Mouse (Mus musculus): Measurements from ENCODE around the gene B3gnt8. TPM values are rescaled to one million over a fixed set of nuclear protein-coding genes. Genes with fewer than 3 reads are reported as not detected.

B3gnt8 gene
- total RNA-seq, 2 experiments from 2014 or later: 4.0 TPM

DNA sequence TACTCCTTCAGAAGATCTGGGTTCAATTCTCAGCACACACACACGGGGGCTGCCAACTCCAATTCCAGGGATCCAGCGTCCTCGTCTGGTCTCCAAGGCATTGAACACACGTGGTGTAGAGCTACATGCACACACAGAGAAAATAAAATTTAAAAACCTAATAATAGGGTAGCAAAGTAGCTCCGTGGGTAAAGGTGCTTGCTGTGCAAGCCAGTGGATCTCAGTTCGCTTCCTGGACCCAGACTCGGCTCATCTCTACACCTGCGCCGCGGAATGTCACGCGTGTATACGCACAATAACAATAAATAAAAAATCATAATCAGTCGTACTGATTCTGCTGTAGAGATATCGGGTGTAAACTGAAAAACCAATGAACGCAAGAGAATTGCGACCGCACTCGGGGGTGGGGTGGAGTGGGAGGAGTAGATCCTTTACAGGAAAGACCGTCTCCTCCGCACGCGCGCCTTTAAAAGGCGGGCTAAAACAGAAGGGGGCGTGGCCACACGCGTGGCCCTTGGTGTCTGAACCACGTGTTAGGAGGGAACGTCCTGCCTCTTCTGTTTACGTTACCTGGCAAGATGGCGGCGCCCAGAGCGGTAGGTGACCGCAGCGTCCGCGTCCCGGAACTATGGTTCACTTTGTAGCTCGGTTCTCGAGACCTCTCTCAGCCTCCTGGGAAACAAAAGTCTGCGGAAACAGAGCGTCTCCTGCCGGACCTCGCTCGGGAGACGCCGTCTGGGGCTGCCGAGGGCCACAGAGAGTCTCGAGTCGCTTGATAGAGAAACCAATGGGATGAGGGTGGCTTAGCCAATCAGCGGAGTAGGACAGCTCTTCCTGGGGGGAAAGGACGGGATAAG is 7.4 kb upstream of the B3gnt8 start, which contains the start of gene Dmac2:
Gene Dmac2, plus strand, starts transcription at position 550 of the 857 bp plus-strand sequence.
- peak; percentile 96 for DNase-seq

DNA sequence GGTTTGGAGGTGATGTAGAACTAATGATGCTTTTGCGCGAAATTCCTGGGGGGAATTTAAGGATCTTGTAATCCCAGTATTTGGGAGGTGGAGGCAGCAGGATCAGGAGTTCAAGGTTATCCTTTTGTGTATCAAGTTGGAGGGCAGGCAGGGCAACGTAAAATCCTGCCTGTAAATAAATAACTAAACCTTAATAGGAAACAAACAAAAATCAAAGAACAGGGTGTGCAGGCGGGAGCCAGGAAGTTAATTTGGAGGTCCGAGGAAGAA is 6.8 kb upstream of the B3gnt8 start:
- DNase-seq: no peak

DNA sequence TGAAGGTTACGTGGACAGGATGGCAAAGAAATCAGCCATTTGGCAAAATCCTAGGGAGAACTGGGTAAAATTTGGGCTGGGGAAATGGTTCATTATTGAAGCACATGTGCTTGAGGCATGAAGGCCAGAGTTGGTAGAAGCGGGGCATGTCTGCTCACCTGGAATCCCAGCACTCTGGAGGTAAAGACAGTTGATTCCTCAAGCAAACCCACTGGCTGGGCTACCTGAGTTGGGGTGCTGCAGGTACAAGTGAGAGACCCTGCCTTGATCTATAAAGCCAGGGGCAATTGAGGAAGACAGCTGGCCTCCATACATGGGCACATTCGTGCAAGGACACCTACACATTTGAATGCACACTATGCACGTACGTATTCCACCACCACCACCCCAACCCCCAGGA is 6.4 kb upstream of the B3gnt8 start:
- DNase-seq: no peak

DNA sequence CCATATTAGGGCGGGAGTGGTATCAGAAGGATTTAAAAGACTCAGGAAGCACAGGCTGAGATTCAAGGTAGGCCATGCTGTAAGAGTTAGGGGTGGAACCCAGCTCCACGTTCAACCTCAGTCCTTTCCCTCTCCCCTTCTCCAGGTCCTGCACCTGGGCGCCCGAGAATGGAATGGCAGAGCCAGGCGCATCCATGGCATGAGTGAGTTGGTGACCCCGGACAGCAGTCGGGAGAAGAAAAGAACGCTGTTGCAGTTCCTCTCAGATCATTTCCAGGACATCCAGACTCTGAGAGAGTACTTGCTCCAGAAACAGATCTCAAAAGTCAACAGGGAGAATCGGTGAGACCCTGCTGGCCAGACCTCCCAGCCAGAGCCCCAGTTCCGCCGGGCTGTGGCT is 5.7 kb upstream of the B3gnt8 start:
- no peak for DNase-seq

DNA sequence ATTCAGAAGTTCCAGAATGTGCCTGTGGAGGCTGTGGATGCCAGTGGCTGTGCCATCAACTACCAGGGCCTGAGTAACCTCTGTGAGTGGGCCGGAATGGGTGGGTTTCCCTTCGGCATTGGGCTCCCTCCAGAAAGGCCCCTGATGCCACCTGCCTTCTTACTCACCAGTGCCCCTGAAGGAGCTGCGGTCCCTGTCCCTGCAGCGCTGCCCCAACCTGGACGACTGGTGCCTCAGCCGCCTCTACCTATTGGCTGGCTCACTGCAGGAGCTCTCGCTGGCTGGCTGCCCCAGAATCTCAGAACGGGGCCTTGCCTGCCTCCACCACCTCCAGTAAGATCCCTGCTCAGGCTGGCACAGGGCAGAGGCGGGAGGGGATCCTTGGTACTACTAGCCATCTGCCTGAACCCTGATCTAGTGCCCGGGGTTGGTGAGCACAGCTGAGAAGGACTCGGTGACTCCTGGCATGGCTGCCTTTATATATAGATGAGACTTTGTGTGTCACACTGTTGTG is 2.5 kb upstream of the B3gnt8 start:
- DNase-seq: no peak

DNA sequence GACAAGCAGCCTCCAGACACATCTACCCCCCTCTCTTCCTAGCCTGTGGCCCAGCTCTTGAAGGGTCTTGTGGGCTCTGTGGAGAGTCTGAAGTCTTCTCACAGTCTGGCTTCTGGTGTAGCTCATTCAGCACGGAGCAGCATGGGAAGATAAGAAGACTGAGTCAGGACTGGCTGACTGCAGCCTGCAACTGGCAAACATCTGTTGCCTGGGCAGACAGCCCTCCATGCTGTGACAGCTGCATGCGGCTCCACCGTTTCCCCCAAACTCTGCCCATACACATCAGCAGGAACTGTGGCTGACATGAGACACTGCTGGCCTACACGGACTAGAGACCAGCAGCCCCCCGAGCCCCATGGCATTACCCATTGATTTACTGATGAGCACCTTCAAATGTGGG is 1.6 kb upstream of the B3gnt8 start:
- DNase-seq: no peak

DNA sequence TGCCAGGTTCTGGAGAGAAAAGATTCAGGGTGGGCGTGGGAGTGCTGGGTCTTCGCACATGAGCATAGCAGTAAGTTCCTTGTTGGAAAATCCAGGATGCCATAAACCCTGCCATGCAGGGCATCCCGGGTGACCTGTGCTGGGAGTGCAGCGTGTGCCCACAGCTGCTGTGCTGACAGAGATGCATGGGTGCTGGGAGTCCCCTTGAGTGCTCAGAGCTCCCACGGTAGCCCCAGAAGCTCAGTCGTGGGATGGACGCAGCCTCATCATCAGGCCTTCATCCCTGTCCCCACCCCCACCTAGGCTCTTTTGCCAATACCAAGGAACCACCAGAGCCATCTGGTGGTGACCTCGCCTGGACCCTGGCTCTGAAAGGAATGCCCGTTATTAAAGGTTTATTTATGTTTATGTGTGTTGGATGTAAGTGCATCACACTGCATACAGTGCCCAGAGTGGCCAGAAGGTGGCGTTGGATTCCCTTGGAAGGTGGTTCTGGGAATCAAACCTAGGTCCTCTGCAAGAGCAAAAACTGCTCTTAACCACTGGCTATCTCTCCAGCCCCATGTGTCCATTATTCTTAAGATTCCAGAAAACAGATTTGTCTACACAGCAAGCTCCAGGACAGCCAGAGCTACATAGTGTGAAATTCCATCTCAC is 732 bp upstream of the B3gnt8 start:
- peak; percentile 53 for DNase-seq

DNA sequence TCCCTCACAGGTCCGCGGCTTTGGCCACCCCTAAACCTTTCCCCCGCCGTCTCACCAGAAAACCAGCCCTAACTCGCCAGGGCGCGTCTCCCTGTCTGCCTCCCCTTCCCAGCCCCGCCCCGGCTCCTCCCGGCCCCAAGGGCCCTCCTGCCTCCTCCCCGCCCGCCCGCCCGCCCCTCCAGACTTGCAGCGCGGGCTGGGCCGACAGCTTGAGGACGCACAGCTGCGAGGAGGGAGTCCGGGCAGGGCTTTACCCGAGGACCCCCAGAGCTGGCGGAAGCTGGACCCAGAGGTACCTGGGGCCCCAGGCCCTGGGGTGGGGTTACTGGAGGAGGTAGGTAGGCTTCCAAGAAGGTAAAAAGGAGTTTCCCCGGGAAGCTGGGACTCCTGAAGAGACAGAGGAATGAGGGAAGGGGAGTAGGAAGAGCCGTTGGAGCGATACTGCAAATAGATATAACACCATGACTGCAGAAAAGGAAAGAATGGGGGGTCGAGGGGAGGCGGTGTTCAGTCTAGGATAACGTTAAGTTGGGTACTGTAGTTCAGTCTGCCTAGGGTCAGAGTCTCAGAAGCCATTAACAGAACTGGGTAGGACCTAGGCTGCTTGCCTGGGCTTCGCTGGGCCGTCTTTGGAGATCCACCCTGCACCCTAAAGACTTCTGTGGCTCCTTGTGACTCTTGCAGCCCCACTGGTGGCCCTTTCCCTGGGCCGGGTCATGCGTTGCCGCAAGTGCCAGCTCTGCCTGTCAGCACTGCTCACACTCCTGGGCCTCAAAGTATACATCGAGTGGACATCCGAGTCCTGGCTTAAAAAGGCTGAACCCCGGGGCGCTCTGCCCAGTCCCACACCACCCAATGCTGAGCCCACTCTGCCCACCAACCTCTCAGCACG is 1.2 kb downstream of the B3gnt8 start:
- peak; percentile 85 for DNase-seq

DNA sequence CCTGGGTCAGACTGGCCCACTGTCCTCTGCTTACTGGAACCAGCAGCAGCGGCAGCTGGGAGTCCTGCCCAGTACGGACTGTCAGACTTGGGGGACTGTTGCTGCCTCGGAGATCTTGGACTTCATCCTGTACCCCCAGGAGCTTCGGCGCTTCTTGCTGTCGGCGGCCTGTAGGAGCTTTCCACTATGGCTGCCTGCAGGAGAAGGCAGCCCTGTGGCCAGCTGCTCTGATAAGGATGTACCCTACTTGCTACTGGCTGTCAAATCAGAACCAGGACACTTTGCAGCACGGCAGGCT is 1.8 kb downstream of the B3gnt8 start:
- no peak for DNase-seq

DNA sequence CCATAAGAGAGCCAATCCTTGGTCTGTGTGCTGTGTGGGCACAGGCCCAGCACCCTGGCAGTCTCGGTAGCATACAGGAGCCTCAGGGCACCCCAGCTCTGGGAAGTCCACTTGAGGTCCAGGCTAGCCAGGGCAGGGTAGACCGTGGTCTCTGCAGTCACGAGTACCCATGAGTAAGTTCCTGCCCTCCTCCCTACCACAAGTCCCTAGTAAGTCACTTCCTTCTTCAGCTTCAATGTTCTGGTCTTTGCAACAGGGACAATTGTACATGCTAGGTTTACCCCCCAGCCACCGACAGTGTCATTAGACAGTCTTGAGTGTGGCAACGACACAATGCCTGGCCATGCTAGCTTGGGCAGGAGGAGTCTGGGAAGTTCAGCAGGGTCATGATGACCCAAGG is 6.2 kb downstream of the B3gnt8 start:
- DNase-seq: no peak

DNA sequence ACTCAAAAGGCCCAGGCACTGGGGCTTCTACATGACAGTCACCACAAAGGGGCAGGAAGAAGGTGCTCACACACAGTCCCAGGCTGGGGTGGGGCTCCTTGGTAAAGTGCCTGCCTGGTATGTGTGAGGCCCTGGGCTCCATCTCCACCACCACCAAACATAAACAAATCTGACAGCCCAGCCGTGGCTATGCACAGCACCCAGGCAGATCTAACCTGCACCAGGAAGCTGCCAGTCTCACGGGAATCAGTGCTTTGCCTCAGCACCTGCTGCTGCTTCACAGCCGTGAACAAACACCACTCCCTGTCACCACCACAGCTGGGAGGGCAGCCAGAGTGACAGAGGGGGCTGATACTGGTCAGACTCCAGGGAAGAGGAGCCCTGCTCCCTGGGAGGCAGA is 9.9 kb downstream of the B3gnt8 start:
- DNase-seq: no peak

DNA sequence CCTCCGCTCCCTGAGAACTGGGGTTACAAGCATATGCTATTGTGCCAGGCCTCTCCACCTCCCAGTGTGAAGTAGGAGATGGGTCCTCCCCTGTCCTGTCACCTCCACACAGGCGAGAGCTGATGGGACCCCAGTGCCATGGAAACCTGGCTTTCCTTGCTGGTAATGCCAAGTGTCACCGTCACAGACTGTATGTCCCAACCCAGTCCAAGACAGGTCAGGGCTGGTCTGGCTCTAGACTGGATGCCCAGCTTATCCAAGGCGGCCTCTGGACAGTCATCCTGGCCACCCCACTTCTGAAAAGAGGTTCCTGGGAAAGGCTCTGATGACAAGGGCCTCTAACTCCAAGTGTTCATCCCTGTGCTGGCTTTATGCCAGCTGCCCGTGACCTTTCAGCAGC is 10.6 kb downstream of the B3gnt8 start:
- DNase-seq: no peak

DNA sequence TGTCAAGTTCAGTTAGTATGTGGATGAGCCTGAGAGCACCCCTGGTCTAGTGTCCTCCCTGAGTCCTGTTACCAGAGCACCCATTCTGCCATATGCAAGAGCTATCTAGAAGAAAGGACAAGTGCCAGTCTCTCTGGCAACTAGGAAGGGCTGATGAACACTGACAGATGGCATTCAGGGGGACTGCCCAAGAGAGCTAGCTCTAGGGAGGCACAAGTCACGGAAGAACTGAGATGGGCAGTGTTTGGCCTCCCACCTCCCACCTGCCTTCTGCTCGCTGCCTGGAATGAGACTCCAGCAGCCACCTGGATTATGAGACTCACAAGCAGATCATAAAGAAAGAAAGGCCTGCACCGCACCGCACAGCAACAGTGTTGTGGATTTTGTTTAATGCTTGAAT is 13.3 kb downstream of the B3gnt8 start:
- no peak for DNase-seq

DNA sequence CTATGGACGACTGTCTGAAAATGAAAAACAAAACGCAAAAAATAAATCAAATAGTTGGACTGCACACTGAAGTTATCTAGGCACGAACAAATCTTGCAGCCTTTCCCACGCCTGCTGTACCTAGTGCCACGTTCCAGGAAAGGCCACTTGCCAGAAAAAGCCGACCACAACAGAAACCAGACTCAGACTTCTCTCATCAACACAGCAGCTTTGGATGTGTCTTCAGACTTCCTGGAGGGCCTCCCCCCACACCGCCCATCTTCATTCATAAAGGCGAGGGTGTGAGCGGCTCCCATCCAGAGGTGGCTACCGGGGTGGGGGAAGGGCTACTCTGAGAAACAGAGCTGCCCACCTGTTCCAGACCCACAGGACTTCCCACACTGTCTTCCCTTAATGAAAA is 17.7 kb downstream of the B3gnt8 start:
- DNase-seq: no peak

DNA sequence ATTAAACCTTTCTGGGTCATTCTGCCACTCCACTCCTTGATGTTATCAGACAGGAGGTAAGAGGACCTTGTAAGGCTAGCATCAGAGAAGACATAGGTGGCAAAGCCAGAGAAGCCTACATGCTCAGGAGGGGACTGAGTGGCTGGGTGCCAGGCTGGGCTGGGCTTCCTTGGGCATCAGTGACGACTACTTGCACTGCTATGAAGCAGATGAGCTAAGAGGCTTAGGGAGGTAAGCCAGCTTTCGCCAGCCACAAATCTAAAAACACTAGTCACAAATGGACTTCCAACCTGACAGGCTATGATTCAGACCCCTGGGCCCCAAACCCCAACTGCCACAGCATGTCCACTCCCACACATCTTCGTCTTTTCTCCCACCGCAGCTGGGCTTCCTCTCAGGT is 18.2 kb downstream of the B3gnt8 start:
- no peak for DNase-seq

DNA sequence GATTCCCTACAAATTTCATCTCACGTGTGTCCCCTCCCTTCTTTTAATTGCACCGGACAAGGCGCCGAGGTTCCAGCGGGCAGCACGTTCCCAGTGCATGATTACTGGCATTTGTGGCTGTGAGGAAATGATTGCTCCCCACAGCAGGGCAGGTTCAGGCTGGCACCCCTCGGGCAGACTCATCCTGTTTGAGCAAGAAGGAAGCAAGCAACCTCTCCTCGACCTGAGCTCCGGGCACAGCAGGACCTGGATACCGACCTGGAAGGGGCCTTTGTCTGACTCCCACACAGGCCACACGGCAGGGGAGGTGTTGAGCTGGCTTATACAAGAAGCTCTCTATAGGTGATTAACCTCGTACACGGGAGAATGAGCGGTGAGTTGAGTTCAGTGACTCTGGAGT is 18.6 kb downstream of the B3gnt8 start:
- no peak for DNase-seq

DNA sequence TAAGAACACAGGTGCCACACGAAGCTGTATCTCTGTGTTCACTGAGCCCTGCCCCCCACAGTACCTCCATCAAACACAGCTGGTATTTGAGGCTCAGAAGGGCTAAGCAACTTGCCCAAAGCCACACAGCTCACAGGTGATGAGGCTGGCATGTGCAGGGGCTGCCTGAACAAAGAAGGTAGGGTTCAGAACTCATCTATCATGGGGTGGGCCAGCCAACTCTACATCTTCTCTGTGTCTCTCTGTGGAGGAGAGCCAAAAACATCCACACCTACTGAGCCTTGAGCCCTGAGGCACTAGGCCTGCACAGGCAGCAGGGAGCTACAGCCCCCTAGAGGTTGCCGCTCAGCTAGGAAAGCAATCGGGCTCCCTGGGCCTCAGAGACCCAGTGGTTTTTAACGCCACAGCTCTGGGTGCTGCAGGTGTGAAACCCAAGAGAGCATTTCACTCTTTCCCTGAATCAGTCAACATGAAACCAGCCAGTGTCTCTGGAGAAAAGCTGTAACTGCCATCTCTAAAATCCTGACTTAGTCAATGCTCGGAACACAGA is 21.2 kb downstream of the B3gnt8 start:
- DNase-seq: no peak

DNA sequence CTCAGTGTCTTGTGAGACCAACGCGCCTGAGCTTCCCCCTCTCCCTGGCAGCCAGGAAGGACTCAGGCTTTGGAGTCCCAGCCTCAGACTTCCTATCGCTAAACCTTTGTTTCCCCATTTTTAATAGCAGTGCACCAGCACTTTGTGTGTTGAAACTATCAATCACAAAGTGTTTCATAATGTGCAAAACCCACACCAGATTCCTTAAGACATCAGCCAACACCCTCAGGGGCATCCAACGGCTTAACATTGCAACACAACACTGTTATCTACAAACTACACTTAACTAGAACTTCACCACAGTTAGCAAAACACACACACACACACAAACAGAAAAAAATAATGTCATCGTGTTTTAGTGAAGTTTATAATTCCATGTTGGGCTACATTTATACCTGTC is 23.4 kb downstream of the B3gnt8 start:
- DNase-seq: no peak

DNA sequence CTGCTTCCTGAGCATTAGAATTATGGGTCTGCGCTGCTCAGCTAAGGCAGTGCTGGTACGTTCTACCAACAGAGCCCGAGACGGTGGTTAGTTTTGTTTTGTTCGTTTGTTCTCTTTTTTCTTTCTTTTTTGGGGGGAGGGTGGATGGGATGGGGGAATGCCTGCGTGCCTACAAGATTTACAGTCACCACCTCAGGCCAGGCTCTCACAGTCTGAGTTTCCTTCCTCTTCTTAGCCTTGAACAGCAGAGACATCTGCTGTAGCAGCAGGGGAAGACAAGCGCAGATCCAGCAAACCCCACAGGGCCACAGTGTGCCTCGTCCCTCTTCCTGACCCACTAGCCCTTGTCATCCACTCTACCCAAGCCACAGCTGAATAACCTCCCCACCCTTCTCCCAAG is 24.8 kb downstream of the B3gnt8 start:
- no peak for DNase-seq

DNA sequence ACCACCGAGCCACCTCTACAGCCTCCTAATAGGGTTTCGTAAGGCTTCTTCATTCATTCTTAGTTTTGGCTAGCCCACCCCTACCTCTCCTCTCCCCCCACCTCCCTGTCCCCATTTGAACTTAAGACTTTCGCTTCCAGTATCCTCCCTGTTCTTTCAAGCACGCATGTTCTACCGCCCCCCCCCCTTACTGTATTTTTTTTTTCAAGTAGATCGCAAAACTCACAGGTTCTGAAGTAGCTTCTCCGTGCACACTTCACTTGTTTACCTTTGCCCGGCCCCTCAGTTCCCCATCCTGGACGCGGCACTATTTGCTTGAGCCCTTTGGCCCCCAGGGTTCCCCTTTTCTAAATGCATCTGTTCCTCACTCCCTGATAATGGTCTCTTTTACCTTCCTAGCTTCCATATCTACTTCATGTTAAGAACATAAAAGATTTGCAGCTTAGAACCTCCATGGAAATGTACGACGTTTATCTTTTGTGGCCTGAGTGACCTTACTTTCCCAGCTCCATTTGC is 25.8 kb downstream of the B3gnt8 start:
- DNase-seq: no peak

DNA sequence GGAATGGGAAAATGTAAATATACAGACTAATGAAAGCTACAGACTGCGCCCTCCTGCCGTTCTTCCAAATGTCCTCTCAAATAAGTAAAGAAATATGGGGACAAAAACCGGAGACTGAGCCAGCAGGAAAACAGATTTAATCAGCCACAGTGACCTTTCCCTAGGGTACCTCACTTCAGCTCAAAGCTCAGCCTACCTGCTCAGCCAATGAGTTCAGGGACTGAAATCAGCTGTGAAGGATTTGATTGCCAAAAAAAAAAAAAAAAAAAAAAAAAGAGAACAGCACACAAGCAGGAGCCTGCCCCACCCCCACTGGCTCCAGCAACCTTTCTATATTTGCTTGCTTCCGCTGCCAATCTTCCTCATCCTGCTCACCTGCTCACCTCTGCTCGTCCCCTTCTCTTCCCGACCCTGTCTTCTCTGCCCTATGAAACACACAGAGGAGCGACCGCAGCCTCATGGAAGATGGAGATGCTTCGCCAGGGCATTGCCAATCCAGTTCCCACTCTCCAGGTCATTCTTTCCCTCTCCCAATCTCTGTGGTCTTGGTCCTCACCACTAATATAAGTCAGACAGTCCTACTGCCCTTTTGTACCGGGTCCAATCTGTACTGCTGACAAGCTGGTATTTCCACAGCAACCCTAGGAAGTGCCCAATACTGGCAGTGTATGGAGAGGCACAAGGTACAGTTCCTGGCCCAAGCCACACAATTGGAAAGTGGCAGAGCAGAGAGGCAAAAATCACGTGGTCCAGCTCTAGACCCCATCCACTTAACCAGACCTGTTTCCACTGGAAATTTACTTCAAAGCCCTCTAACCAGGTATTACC is 29.4 kb downstream of the B3gnt8 start:
- peak; percentile 40 for DNase-seq

DNA sequence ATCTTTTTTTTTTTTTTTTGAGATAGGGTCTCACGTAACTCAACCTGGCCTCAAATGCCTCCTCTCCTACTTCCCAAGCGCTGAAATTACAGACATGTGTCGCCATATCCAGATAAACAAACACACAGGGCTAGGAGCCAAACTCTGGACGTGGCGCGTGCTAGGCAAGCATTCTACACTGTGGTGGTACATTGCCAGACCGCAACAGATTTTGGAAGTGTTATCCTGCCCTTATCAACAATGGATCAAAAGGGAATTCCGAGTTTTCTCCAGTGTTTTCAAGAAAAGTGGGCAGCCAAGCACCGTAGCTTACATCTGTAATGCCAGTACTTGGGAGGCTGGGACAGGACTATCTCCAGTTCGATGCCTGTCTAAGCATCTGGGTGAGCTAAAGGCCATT is 31.3 kb downstream of the B3gnt8 start:
- peak; percentile 50 for DNase-seq

Measured in adrenal gland, postnatal 10 days (tissue).